Mouse (Mus musculus) midbrain, embryonic 13.5 days (tissue): ENCODE measurements around the gene Kcnj11. TPM values are rescaled to one million over a fixed set of nuclear protein-coding genes. Genes with fewer than 3 reads are reported as not detected.
A peak's percentile ranks its signal among the peaks of the same experiment; 100 is the strongest.

Experiments
- ATAC-seq: fragments of 200-750 bp; cut with Nextera tagmentation; 2 replicates; pipeline ENCODE4 v1.8.0; 2017; ENCODE audit warnings: mild to moderate bottlenecking, moderate TSS enrichment, moderate library complexity
- H3K27ac ChIP-seq: fragments of 300-500 bp; sonication (generic); 2 replicates; pipeline ENCODE4 v1.5.1; 2015; ENCODE audit warnings: inconsistent platforms, mild to moderate bottlenecking, moderate library complexity
- H3K27me3 ChIP-seq: fragments of 300-500 bp; sonication (generic); 2 replicates; pipeline ENCODE4 v1.6.1; 2015; ENCODE audit warnings: mild to moderate bottlenecking, inconsistent platforms
- H3K36me3 ChIP-seq: fragments of 300-500 bp; sonication (generic); 2 replicates; pipeline ENCODE4 v1.6.1; 2015; ENCODE audit warnings: mild to moderate bottlenecking, inconsistent platforms
- H3K4me1 ChIP-seq: fragments of 300-500 bp; sonication (generic); replicated peaks from 2 replicates; pipeline ENCODE4 v1.6.1; 2015; ENCODE audit warnings: inconsistent platforms
- H3K4me2 ChIP-seq: fragments of 300-500 bp; sonication (generic); replicated peaks from 2 replicates; pipeline ENCODE4 v1.6.1; 2015; ENCODE audit warnings: moderate library complexity, mild to moderate bottlenecking, inconsistent platforms
- H3K4me3 ChIP-seq: fragments of 300-500 bp; sonication (generic); replicated peaks from 2 replicates; pipeline ENCODE4 v1.5.1; 2015; ENCODE audit warnings: mild to moderate bottlenecking, inconsistent platforms
- H3K9ac ChIP-seq: fragments of 300-500 bp; sonication (generic); replicated peaks from 2 replicates; pipeline ENCODE4 v1.6.1; 2015; ENCODE audit warnings: mild to moderate bottlenecking, inconsistent platforms
- H3K9me3 ChIP-seq: fragments of 300-500 bp; sonication (generic); 2 replicates; pipeline ENCODE4 v1.6.1; 2016; ENCODE audit warnings: mild to moderate bottlenecking, inconsistent platforms
- WGBS: fragments of 180-500 bp; shearing (Covaris S2); methylation state at CpG from one replicate; pipeline ENCODE4 v1.1.7; 2015; 5-methylcytosine and 5-hydroxymethylcytosine counted together
- polyA plus RNA-seq: library from polyadenylated mRNA; unstranded; fragments of >200 nt; fragmentation: Nextera tagmentation; extraction: Ambion mirVana; gene quantifications from 2 replicates; pipeline ENCODE4 v1.2.1, GENCODE M21; 2015

Gene Kcnj11
- polyA plus RNA-seq, 1 experiment from 2014 or later: 1.5 TPM

GRCm38 (mm10) chr7:46125340-46125739, 24.8 kb upstream of the Kcnj11 start:
- ATAC-seq: no peak
- no peaks in the 10 kb centered on the region; the same call in 1 of the 2 replicates for H3K9me3 ChIP-seq
- no peaks in the 10 kb centered on the region; the same call in 1 of the 2 replicates for H3K27me3 ChIP-seq
- H3K27ac ChIP-seq: no peak overlapping the region
- peaks cover 11% of the 10 kb centered on the region for H3K4me1 ChIP-seq
- no peak overlapping the region for H3K4me3 ChIP-seq
- H3K36me3 ChIP-seq: no peaks in the 10 kb centered on the region
- no peak overlapping the region for H3K9ac ChIP-seq
- WGBS: 85% methylated on average over 11 of the region's 11 CpGs
- H3K4me2 ChIP-seq: no peak overlapping the region

- 80% methylated on average over 6 of the region's 6 CpGs for WGBS
- peaks cover 8% of the 10 kb centered on the region for H3K4me1 ChIP-seq
- H3K9ac ChIP-seq: no peak overlapping the region
- ATAC-seq: no peak
- H3K36me3 ChIP-seq: no peaks in the 10 kb centered on the region
- H3K9me3 ChIP-seq: no peaks in the 10 kb centered on the region; the same call in 1 of the 2 replicates
- no peak overlapping the region for H3K4me2 ChIP-seq
- no peak overlapping the region for H3K27ac ChIP-seq
- H3K4me3 ChIP-seq: no peak overlapping the region
- H3K27me3 ChIP-seq: no peaks in the 10 kb centered on the region
These were observed 23.9 kb upstream of the Kcnj11 start for GRCm38 (mm10) chr7:46124460-46124859.

GRCm38 (mm10) chr7:46122964-46123363, 22.4 kb upstream of the Kcnj11 start:
- H3K4me1 ChIP-seq: peaks cover 2% of the 10 kb centered on the region
- peak; percentile 40; the same call in 1 of the 2 replicates for ATAC-seq
- H3K9me3 ChIP-seq: no peaks in the 10 kb centered on the region; the same call in 1 of the 2 replicates
- no peaks in the 10 kb centered on the region for H3K27me3 ChIP-seq
- H3K27ac ChIP-seq: no peak overlapping the region
- H3K9ac ChIP-seq: no peak overlapping the region
- H3K4me3 ChIP-seq: no peak overlapping the region
- no peaks in the 10 kb centered on the region for H3K36me3 ChIP-seq
- H3K4me2 ChIP-seq: no peak overlapping the region
- WGBS: 70% methylated on average over 4 of the region's 4 CpGs

GRCm38 (mm10) chr7:46117035-46117434, 16.5 kb upstream of the Kcnj11 start:
- WGBS: 96% methylated on average over 16 of the region's 16 CpGs
- no peak overlapping the region for H3K27ac ChIP-seq
- ATAC-seq: no peak
- H3K4me1 ChIP-seq: peaks cover 13% of the 10 kb centered on the region
- no peaks in the 10 kb centered on the region for H3K36me3 ChIP-seq
- H3K4me2 ChIP-seq: no peak overlapping the region
- no peak overlapping the region for H3K4me3 ChIP-seq
- H3K9me3 ChIP-seq: no peaks in the 10 kb centered on the region; the same call in 1 of the 2 replicates
- no peak overlapping the region for H3K9ac ChIP-seq
- no peaks in the 10 kb centered on the region for H3K27me3 ChIP-seq

GRCm38 (mm10) chr7:46116118-46116581, 15.6 kb upstream of the Kcnj11 start:
- Histone ChIP-seq H3K36me3 (no peaks in the 10 kb centered on the region), H3K9ac (no peak overlapping the region), H3K9me3 (no peaks in the 10 kb centered on the region), H3K27ac (no peak overlapping the region), H3K4me3 (no peak overlapping the region), H3K4me1 (peaks cover 13% of the 10 kb centered on the region), H3K27me3 (no peaks in the 10 kb centered on the region), H3K4me2 (no peak overlapping the region)
- ATAC-seq: no peak
- 71% methylated on average over 10 of the region's 10 CpGs for WGBS

GRCm38 (mm10) chr7:46113435-46113834, 12.9 kb upstream of the Kcnj11 start:
- Histone ChIP-seq H3K4me3 (no peak overlapping the region), H3K27me3 (no peaks in the 10 kb centered on the region), H3K27ac (no peak overlapping the region), H3K4me2 (no peak overlapping the region), H3K9me3 (no peaks in the 10 kb centered on the region), H3K4me1 (peaks cover 13% of the 10 kb centered on the region), H3K9ac (no peak overlapping the region), H3K36me3 (no peaks in the 10 kb centered on the region)
- WGBS: 66% methylated on average over 3 of the region's 3 CpGs
- peak; percentile 31; the same call in 1 of the 2 replicates for ATAC-seq

- no peak overlapping the region for H3K4me3 ChIP-seq
- no peaks in the 10 kb centered on the region for H3K27me3 ChIP-seq
- WGBS: 76% methylated on average over 6 of the region's 6 CpGs
- ATAC-seq: no peak
- H3K4me1 ChIP-seq: peaks cover 13% of the 10 kb centered on the region
- H3K27ac ChIP-seq: no peak overlapping the region
- H3K9ac ChIP-seq: no peak overlapping the region
- H3K4me2 ChIP-seq: no peak overlapping the region
- no peaks in the 10 kb centered on the region for H3K9me3 ChIP-seq
- no peaks in the 10 kb centered on the region for H3K36me3 ChIP-seq
These were observed 11.4 kb upstream of the Kcnj11 start for GRCm38 (mm10) chr7:46111938-46112337.

GRCm38 (mm10) chr7:46111212-46111817, 10.8 kb upstream of the Kcnj11 start:
- Histone ChIP-seq H3K36me3 (no peaks in the 10 kb centered on the region), H3K9me3 (no peaks in the 10 kb centered on the region), H3K9ac (no peak overlapping the region), H3K4me3 (no peak overlapping the region), H3K4me2 (no peak overlapping the region), H3K27me3 (no peaks in the 10 kb centered on the region), H3K4me1 (peaks cover 13% of the 10 kb centered on the region), H3K27ac (no peak overlapping the region)
- WGBS: 89% methylated on average over 15 of the region's 15 CpGs
- ATAC-seq: no peak

- no peak for ATAC-seq
- no peak overlapping the region for H3K4me3 ChIP-seq
- H3K27ac ChIP-seq: no peak overlapping the region
- peaks cover 13% of the 10 kb centered on the region for H3K4me1 ChIP-seq
- no peaks in the 10 kb centered on the region for H3K9me3 ChIP-seq
- H3K36me3 ChIP-seq: no peaks in the 10 kb centered on the region
- WGBS: 72% methylated on average over 3 of the region's 3 CpGs
- H3K9ac ChIP-seq: no peak overlapping the region
- no peaks in the 10 kb centered on the region for H3K27me3 ChIP-seq
- no peak overlapping the region for H3K4me2 ChIP-seq
These were observed 9.5 kb upstream of the Kcnj11 start for GRCm38 (mm10) chr7:46110079-46110478.

- H3K4me3 ChIP-seq: no peak overlapping the region
- no peaks in the 10 kb centered on the region for H3K9me3 ChIP-seq
- ATAC-seq: no peak
- H3K36me3 ChIP-seq: no peaks in the 10 kb centered on the region
- 89% methylated on average over 7 of the region's 7 CpGs for WGBS
- no peaks in the 10 kb centered on the region for H3K27me3 ChIP-seq
- no peak overlapping the region for H3K9ac ChIP-seq
- no peak overlapping the region for H3K27ac ChIP-seq
- H3K4me1 ChIP-seq: peaks cover 14% of the 10 kb centered on the region
- no peak overlapping the region for H3K4me2 ChIP-seq
These were observed 4.9 kb upstream of the Kcnj11 start for GRCm38 (mm10) chr7:46105484-46105883.

- Histone ChIP-seq H3K9me3 (no peaks in the 10 kb centered on the region), H3K27ac (no peak overlapping the region), H3K36me3 (no peaks in the 10 kb centered on the region), H3K9ac (no peak overlapping the region), H3K4me2 (no peak overlapping the region), H3K4me3 (no peak overlapping the region), H3K4me1 (peaks cover 19% of the 10 kb centered on the region), H3K27me3 (peaks cover 6% of the 10 kb centered on the region)
- 85% methylated on average over 27 of the region's 27 CpGs for WGBS
- no peak for ATAC-seq
These were observed 3.8 kb upstream of the Kcnj11 start for GRCm38 (mm10) chr7:46104256-46104915.

- no peak for ATAC-seq
- Histone ChIP-seq H3K27me3 (peaks cover 12% of the 10 kb centered on the region), H3K4me2 (no peak overlapping the region), H3K9me3 (no peaks in the 10 kb centered on the region), H3K27ac (no peak overlapping the region; the same call in 1 of the 2 replicates), H3K4me3 (no peak overlapping the region), H3K36me3 (no peaks in the 10 kb centered on the region), H3K4me1 (peaks cover 19% of the 10 kb centered on the region), H3K9ac (no peak overlapping the region)
- WGBS: 89% methylated on average over 8 of the region's 8 CpGs
These were observed 3.2 kb upstream of the Kcnj11 start for GRCm38 (mm10) chr7:46103771-46104170.
